Mouse (Mus musculus) forebrain, embryonic 10.5 days (tissue): ENCODE measurements around the gene Dbil5. TPM values are rescaled to one million over a fixed set of nuclear protein-coding genes. Genes with fewer than 3 reads are reported as not detected.

Experiments used
- DNase-seq: peaks from one replicate; pipeline ENCODE4 v3.0.0-alpha.2; 2017; ENCODE audit warnings: low spot score; ENCODE audit errors: extremely low spot score
- H3K27ac ChIP-seq: fragments of 300-500 bp; sonication (generic); 2 replicates; pipeline ENCODE4 v1.5.1; 2016; ENCODE audit warnings: mild to moderate bottlenecking
- H3K27me3 ChIP-seq: fragments of 300-500 bp; sonication (generic); 2 replicates; pipeline ENCODE4 v1.6.1; 2016; ENCODE audit warnings: mild to moderate bottlenecking; ENCODE audit not compliant: poor library complexity, severe bottlenecking
- H3K36me3 ChIP-seq: fragments of 300-500 bp; sonication (generic); replicated peaks from 2 replicates; pipeline ENCODE4 v1.6.1; 2016; ENCODE audit warnings: mild to moderate bottlenecking, moderate library complexity
- H3K4me1 ChIP-seq: fragments of 300-500 bp; sonication (generic); 2 replicates; pipeline ENCODE4 v1.6.1; 2016
- H3K4me3 ChIP-seq: fragments of 300-500 bp; sonication (generic); 2 replicates; pipeline ENCODE4 v1.5.1; 2016; ENCODE audit warnings: mild to moderate bottlenecking, moderate library complexity
- H3K9me3 ChIP-seq: fragments of 300-500 bp; sonication (generic); 2 replicates; pipeline ENCODE4 v1.6.1; 2016; ENCODE audit warnings: mild to moderate bottlenecking, moderate library complexity
- WGBS: fragments of 180-500 bp; shearing (Covaris S2); methylation state at CpG from one replicate; pipeline ENCODE4 v1.1.7; 2016; 5-methylcytosine and 5-hydroxymethylcytosine counted together
- polyA plus RNA-seq: library from polyadenylated mRNA; unstranded; fragments of >200 nt; fragmentation: Nextera tagmentation; extraction: Ambion mirVana; gene quantifications from 2 replicates; pipeline ENCODE4 v1.2.1, GENCODE M21; 2016

The Dbil5 gene
- polyA plus RNA-seq, 1 experiment from 2014 or later, result 0.53 TPM

DNA sequence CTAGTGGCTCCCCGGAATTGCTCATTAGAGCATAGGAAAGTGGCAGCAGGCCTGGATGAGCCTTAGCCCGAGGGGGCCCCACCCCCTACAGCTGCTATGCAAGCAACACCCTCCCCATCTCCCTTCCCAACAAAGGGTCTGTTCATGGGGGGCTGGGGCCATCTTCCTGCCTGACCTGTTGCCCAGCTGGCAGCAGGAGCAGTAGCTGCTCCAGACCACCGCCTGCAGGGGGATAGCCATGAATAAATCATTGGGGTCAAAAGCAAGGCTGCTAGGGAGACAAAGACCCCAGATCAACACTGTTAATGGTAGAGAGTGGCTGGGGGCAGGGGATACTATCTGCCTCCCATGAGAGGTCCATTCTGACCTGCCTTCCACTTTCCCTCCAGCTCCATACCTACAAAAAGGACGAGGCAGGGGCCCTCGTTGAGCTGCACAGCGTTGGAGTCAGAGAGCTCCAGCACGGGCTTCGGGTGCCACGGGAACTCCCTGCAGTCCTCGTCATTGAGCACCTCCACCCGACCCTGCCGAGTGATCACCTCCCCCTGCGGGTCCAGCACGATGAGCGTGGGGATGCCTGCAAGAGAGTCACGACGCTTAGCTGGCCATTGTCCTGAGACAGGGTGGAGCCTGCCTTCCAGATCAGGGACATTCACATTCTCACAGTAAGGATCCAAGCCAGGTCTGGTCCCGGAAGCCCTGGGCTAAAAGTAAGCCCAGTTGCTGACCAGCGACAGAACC lies 45.4 kb downstream of the Dbil5 start:
- no peak for DNase-seq
- WGBS, result 12% methylated on average over 19 of the region's 19 CpGs
- peaks cover 71% of the 10 kb centered on the region for H3K36me3 ChIP-seq

DNA sequence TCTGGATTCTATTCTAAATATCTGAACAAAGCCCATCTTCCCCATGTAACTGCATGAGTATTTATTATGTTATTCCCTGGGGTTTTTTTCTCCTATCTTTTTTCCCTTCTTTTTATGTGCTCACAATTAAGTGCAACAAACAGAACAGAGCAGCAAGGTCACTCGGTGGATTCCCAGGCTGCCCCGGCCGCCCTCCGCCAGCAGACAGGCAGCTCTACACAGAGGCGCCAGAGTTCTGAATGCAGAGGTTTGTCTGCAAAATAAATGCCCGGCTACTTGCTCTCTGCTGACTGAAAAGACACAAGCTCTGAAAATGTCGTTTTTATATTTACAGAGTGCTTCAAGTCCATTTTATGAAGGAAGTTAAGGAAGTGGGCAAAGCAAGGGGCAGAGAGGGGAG lies 50.1 kb downstream of the Dbil5 start:
- H3K4me3 ChIP-seq, result no peak overlapping the region
- H3K27ac ChIP-seq, result peak overlapping the region; percentile 82
- WGBS, result 42% methylated on average over 7 of the region's 7 CpGs
- peaks cover 55% of the 10 kb centered on the region for H3K36me3 ChIP-seq
- H3K27me3 ChIP-seq, result peaks cover 25% of the 10 kb centered on the region
- H3K9me3 ChIP-seq, result no peaks in the 10 kb centered on the region
- peaks cover 62% of the 10 kb centered on the region for H3K4me1 ChIP-seq
- DNase-seq, result no peak

More for the DNA sequence above, 45.4 kb downstream of the Dbil5 start:
- peak overlapping the region; percentile 82 for H3K27ac ChIP-seq
- H3K27me3 ChIP-seq, result peaks cover 21% of the 10 kb centered on the region
- peak overlapping the region; percentile 16; the same call in 1 of the 2 replicates for H3K4me3 ChIP-seq
- no peaks in the 10 kb centered on the region for H3K9me3 ChIP-seq
- peaks cover 90% of the 10 kb centered on the region for H3K4me1 ChIP-seq

DNA sequence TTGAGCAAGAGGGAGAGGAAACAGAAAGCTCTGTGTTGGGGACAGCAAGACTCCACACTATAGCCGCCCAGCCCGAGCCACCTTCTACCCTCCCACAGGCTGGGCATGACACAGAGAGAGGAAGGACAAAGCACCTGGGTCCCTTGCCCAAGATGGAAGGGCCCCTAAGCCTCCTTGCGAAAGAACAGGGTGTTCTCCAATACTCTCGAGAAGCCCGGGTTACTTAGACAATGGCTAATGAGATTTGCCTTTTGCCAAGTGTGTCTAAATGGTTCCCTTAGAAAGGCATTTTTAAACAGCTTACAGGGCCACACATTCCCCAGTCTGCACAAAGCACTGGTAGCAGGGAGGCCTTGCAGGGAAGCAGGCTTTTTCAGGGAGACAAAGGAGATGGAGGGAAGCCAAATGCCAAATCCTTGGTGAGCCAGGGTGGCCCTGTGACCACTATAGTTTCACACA lies 50.6 kb downstream of the Dbil5 start:
- no peak for DNase-seq
- H3K4me1 ChIP-seq, result peaks cover 57% of the 10 kb centered on the region
- 10% methylated on average over 5 of the region's 5 CpGs for WGBS

More for the DNA sequence above, 50.6 kb downstream of the Dbil5 start:
- Histone ChIP-seq H3K9me3 (no peaks in the 10 kb centered on the region), H3K27me3 (peaks cover 25% of the 10 kb centered on the region), H3K27ac (peak overlapping the region; percentile 82), H3K4me3 (no peak overlapping the region), H3K36me3 (peaks cover 56% of the 10 kb centered on the region)

Other genes with a start within 250 kb of the Dbil5 start
- 0.23 and 0.62 TPM in 2 replicates for gene 1700016K19Rik, start 217.7 kb upstream of the Dbil5 start, polyA plus RNA-seq
- gene Rflnb, start 189.8 kb upstream of the Dbil5 start, polyA plus RNA-seq, result 15.4 and 16.8 TPM in 2 replicates
- 37.0 and 38.6 TPM in 2 replicates for gene Vps53, start 38.0 kb upstream of the Dbil5 start, polyA plus RNA-seq
- gene Fam57a, start 37.9 kb upstream of the Dbil5 start, polyA plus RNA-seq, result 30.9 and 32.3 TPM in 2 replicates
- gene Gemin4, start 56 bp downstream of the Dbil5 start, polyA plus RNA-seq, result 65.6 and 68.5 TPM in 2 replicates
- 26.3 and 28.1 TPM in 2 replicates for gene Mrm3, start 26.1 kb downstream of the Dbil5 start, polyA plus RNA-seq
- gene Glod4, start 26.1 kb downstream of the Dbil5 start, polyA plus RNA-seq, result 129 and 134 TPM in 2 replicates
- gene Nxn, start 181.5 kb downstream of the Dbil5 start, polyA plus RNA-seq, result 55.4 and 62.3 TPM in 2 replicates
- gene Timm22, start 189.3 kb downstream of the Dbil5 start, polyA plus RNA-seq, result 127 and 128 TPM in 2 replicates